Mouse (Mus musculus) CH12.LX (cell line): ENCODE measurements at regions not wholly inside any gene's neighbourhood (a gene's known extent, or its start where the extent isn't known, plus 50 kb on each side); places are given as distances from the start of the nearest gene placed in this dataset.

Experiments
- DNase-seq: peaks from one replicate; pipeline ENCODE4 v3.0.0-alpha.2; 2013; ENCODE audit errors: extremely low read depth
- H3K27ac ChIP-seq: 2 replicates; pipeline ENCODE4 v1.5.1; 2012; ENCODE audit warnings: low read depth, mild to moderate bottlenecking, control low read depth, moderate library complexity; ENCODE audit not compliant: insufficient read depth
- H3K27me3 ChIP-seq: replicated peaks from 2 replicates; pipeline ENCODE3; 2012; ENCODE audit warnings: inconsistent platforms
- H3K36me3 ChIP-seq, 2 experiments: replicated peaks in 1 of 2; 2 replicates each; pipeline versions ENCODE3 to v1.6.1; 2012; ENCODE audit warnings: inconsistent platforms in 1 of 2, low read length in 1 of 2, mild to moderate bottlenecking in 1 of 2, mixed read lengths in 1 of 2, moderate library complexity in 1 of 2; ENCODE audit not compliant: control insufficient read depth in 1 of 2, insufficient read depth in 1 of 2
- H3K4me1 ChIP-seq, 2 experiments: 2 replicates each; pipeline ENCODE4 v1.6.1; 2012; ENCODE audit warnings: inconsistent platforms in 1 of 2, moderate library complexity in 1 of 2; ENCODE audit not compliant: insufficient read depth in 2 of 2, control insufficient read depth in 1 of 2
- H3K4me2 ChIP-seq: 2 replicates; pipeline ENCODE4 v1.6.1; 2012; ENCODE audit warnings: low read depth, mild to moderate bottlenecking, control low read depth; ENCODE audit not compliant: poor library complexity, insufficient read depth, severe bottlenecking
- H3K4me3 ChIP-seq, 3 experiments: fragments of 150-350 bp in 1 of 3; sonication (generic) in 1 of 3; replicated peaks in 1 of 3; 2 replicates each; pipeline versions ENCODE3 to v1.5.1; 2011 to 2012; ENCODE audit warnings: low read depth in 2 of 3, low read length in 2 of 3, mild to moderate bottlenecking in 2 of 3, moderate library complexity in 2 of 3, control low read depth in 1 of 3, improper control_type of control experiment in 1 of 3, inconsistent platforms in 1 of 3, mixed read lengths in 1 of 3; ENCODE audit not compliant: poor library complexity in 1 of 3
- H3K79me2 ChIP-seq: replicated peaks from 2 replicates; pipeline ENCODE4 v1.6.1; 2012; ENCODE audit warnings: mild to moderate bottlenecking, moderate library complexity; ENCODE audit not compliant: control insufficient read depth, poor library complexity, insufficient read depth, severe bottlenecking; ENCODE audit errors: extremely low read depth
- H3K9ac ChIP-seq: 2 replicates; pipeline ENCODE4 v1.6.1; 2012; ENCODE audit warnings: low read depth, mild to moderate bottlenecking, control low read depth, moderate library complexity; ENCODE audit not compliant: insufficient read depth
- H3K9me3 ChIP-seq: replicated peaks from 2 replicates; pipeline ENCODE3; 2012; ENCODE audit warnings: low read length, inconsistent platforms, mixed read lengths
- CTCF ChIP-seq, 2 experiments: IDR thresholded peaks in 1 of 2; conservative IDR thresholded peaks in 1 of 2; 2 replicates each; pipeline ENCODE4 v1.5.1; 2011 to 2012; ENCODE audit warnings: low read depth in 2 of 2, low read length in 2 of 2, improper control_type of control experiment in 1 of 2, inconsistent platforms in 1 of 2, mild to moderate bottlenecking in 1 of 2, moderate library complexity in 1 of 2
- E2F4 ChIP-seq: IDR thresholded peaks from 2 replicates; pipeline ENCODE4 v1.6.1; 2011; ENCODE audit warnings: low read depth, low read length, improper control_type of control experiment; ENCODE audit not compliant: insufficient replicate concordance
- ELF1 ChIP-seq: IDR thresholded peaks from 2 replicates; pipeline ENCODE4 v1.6.1; 2014; ENCODE audit warnings: low read depth, mild to moderate bottlenecking, inconsistent platforms, low read length, improper control_type of control experiment
- EP300 ChIP-seq: IDR thresholded peaks from 2 replicates; pipeline ENCODE4 v1.6.1; 2011; ENCODE audit warnings: low read length, improper control_type of control experiment
- GABPA ChIP-seq: IDR thresholded peaks from 2 replicates; pipeline ENCODE4 v1.6.1; 2012; ENCODE audit warnings: low read depth, low read length, improper control_type of control experiment, inconsistent platforms; ENCODE audit not compliant: insufficient replicate concordance
- HCFC1 ChIP-seq: IDR thresholded peaks from 2 replicates; pipeline ENCODE4 v1.6.1; 2012; ENCODE audit warnings: low read depth, mild to moderate bottlenecking, inconsistent platforms, low read length, improper control_type of control experiment
- IRF4 ChIP-seq: IDR thresholded peaks from 2 replicates; pipeline ENCODE4 v1.6.1; 2014; ENCODE audit warnings: low read depth, mild to moderate bottlenecking, inconsistent platforms, low read length, improper control_type of control experiment
- MAFK ChIP-seq: IDR thresholded peaks from 2 replicates; pipeline ENCODE4 v1.6.1; 2011; ENCODE audit warnings: low read length, improper control_type of control experiment; ENCODE audit not compliant: insufficient replicate concordance
- MAX ChIP-seq: IDR thresholded peaks from 2 replicates; pipeline ENCODE4 v1.6.1; 2011; ENCODE audit warnings: low read length, improper control_type of control experiment
- MAZ ChIP-seq: IDR thresholded peaks from 2 replicates; pipeline ENCODE4 v1.6.1; 2012; ENCODE audit warnings: low read depth, mild to moderate bottlenecking, inconsistent platforms, low read length, improper control_type of control experiment, moderate library complexity
- NELFE ChIP-seq: IDR thresholded peaks from 2 replicates; pipeline ENCODE4 v1.6.1; 2011; ENCODE audit warnings: low read depth, low read length, improper control_type of control experiment
- NRF1 ChIP-seq: IDR thresholded peaks from 2 replicates; pipeline ENCODE4 v1.6.1; 2014; ENCODE audit warnings: low read depth, mild to moderate bottlenecking, inconsistent platforms, low read length, improper control_type of control experiment, moderate library complexity
- PAX5 ChIP-seq: IDR thresholded peaks from 2 replicates; pipeline ENCODE4 v1.6.1; 2012; ENCODE audit warnings: low read length, inconsistent platforms, mixed read lengths
- POLR2A ChIP-seq: IDR thresholded peaks from 2 replicates; pipeline ENCODE4 v1.6.1; 2011; ENCODE audit warnings: low read depth, mild to moderate bottlenecking, improper control_type of control experiment, low read length
- RAD21 ChIP-seq: IDR thresholded peaks from 2 replicates; pipeline ENCODE4 v1.6.1; 2011; ENCODE audit warnings: low read depth, mild to moderate bottlenecking, low read length, improper control_type of control experiment, moderate library complexity
- SIN3A ChIP-seq: IDR thresholded peaks from 2 replicates; pipeline ENCODE4 v1.6.1; 2012; ENCODE audit warnings: low read length, improper control_type of control experiment, inconsistent platforms
- SMC3 ChIP-seq: IDR thresholded peaks from 2 replicates; pipeline ENCODE4 v1.6.1; 2011; ENCODE audit warnings: low read depth, low read length, improper control_type of control experiment
- TCF12 ChIP-seq: IDR thresholded peaks from 2 replicates; pipeline ENCODE4 v1.6.1; 2014; ENCODE audit warnings: low read depth, mild to moderate bottlenecking, inconsistent platforms, low read length, improper control_type of control experiment
- UBTF ChIP-seq: IDR thresholded peaks from 2 replicates; pipeline ENCODE4 v1.6.1; 2012; ENCODE audit warnings: low read depth, mild to moderate bottlenecking, inconsistent platforms, low read length, improper control_type of control experiment, moderate library complexity
- USF1 ChIP-seq: IDR thresholded peaks from 2 replicates; pipeline ENCODE4 v1.6.1; 2014; ENCODE audit warnings: low read depth, mild to moderate bottlenecking, inconsistent platforms, low read length, improper control_type of control experiment
- USF2 ChIP-seq: conservative IDR thresholded peaks from 2 replicates; pipeline ENCODE4 v1.6.1; 2011; ENCODE audit warnings: low read depth, low read length, improper control_type of control experiment
- ZC3H11A ChIP-seq: IDR thresholded peaks from 2 replicates; pipeline ENCODE4 v1.6.1; 2012; ENCODE audit warnings: low read depth, mild to moderate bottlenecking, inconsistent platforms, low read length, improper control_type of control experiment
- dilution Hi-C: fragments of 300-500 bp; cut with MboI; formaldehyde crosslinking; loops from 2 replicates; pipeline ENCODE4 v1.14.3; 2020; ENCODE audit warnings: low sequenced_read_pairs; ENCODE audit not compliant: extremely low pct_unique_long_range_greater_than_20kb, extremely low pct_ligation_motif_present
- in situ Hi-C: fragments of 300-500 bp; cut with MboI; formaldehyde crosslinking; loops from 3 replicates; pipeline ENCODE4 v1.14.3; 2019; ENCODE audit warnings: low sequenced_read_pairs, low pct_ligation_motif_present, low pct_unique_long_range_greater_than_20kb, mixed read lengths

GRCm38 (mm10) chr12:47406131-47406530 is 587.4 kb upstream of the Nova1 start:
- Histone ChIP-seq H3K4me2 (no peak overlapping the region), H3K9ac (no peak overlapping the region), H3K36me3 (no peaks in the 10 kb centered on the region), H3K9me3 (no peaks in the 10 kb centered on the region)
- dilution Hi-C loops, result no loop called here
- TF ChIP-seq E2F4, result no peak
- no peak for TF ChIP-seq USF1
- no peak for TF ChIP-seq SMC3
- no peak for TF ChIP-seq SIN3A
- TF ChIP-seq CTCF (conservative IDR thresholded peaks at IDR 0.05 in 1 of 2, IDR thresholded peaks at IDR 0.05 in 1 of 2; ENCODE audit: low read depth in 2 of 2, low read length in 2 of 2), result no peak
- no peak for TF ChIP-seq GABPA
- TF ChIP-seq IRF4, result no peak
- TF ChIP-seq HCFC1, result no peak
- no peak for TF ChIP-seq PAX5
- TF ChIP-seq MAX, result no peak
- no peak for TF ChIP-seq NRF1
- TF ChIP-seq RAD21, result no peak
- TF ChIP-seq USF2, result no peak
- no peak for TF ChIP-seq UBTF
- no peak for TF ChIP-seq ELF1
- no peak for TF ChIP-seq ZC3H11A
- TF ChIP-seq EP300, result no peak
- TF ChIP-seq, all 38 proteins: peak for 0
- in situ Hi-C loops, result no loop called here
- Histone ChIP-seq H3K79me2 (no peaks in the 10 kb centered on the region), H3K4me3 (no peak overlapping the region), H3K27me3 (no peaks in the 10 kb centered on the region), H3K27ac (no peak overlapping the region), H3K4me1 (no peaks in the 10 kb centered on the region)
- DNase-seq, result no peak

- H3K27ac ChIP-seq, result no peak overlapping the region
- no peak for DNase-seq
- no peaks in the 10 kb centered on the region for H3K27me3 ChIP-seq
- H3K9ac ChIP-seq, result no peak overlapping the region
- H3K9me3 ChIP-seq, result no peaks in the 10 kb centered on the region
- TF ChIP-seq MAFK, result no peak
- no peak for TF ChIP-seq POLR2A
- no peak for TF ChIP-seq NELFE
- TF ChIP-seq ELF1, result no peak
- no peak for TF ChIP-seq SIN3A
- TF ChIP-seq TCF12, result no peak
- TF ChIP-seq CTCF (conservative IDR thresholded peaks at IDR 0.05 in 1 of 2, IDR thresholded peaks at IDR 0.05 in 1 of 2; ENCODE audit: low read depth in 2 of 2, low read length in 2 of 2), result no peak
- TF ChIP-seq MAZ, result no peak
- TF ChIP-seq, all 38 proteins: peak for 0
- in situ Hi-C loops (no loop called here), dilution Hi-C loops (no loop called here)
- no peak overlapping the region for H3K4me3 ChIP-seq
- no peak overlapping the region for H3K4me2 ChIP-seq
- no peaks in the 10 kb centered on the region for H3K79me2 ChIP-seq
- no peaks in the 10 kb centered on the region for H3K36me3 ChIP-seq
- H3K4me1 ChIP-seq, result no peaks in the 10 kb centered on the region
These were observed 564.5 kb upstream of the Nova1 start for GRCm38 (mm10) chr12:47383225-47383624.
